Mouse (Mus musculus) kidney, postnatal 0 days (tissue): ENCODE results near the gene P2ry6. TPM values are rescaled to one million over a fixed set of nuclear protein-coding genes. Genes with fewer than 3 reads are reported as not detected.

ENCODE experiments used
- ATAC-seq: fragments of 200-750 bp; cut with Nextera tagmentation; replicated peaks from 2 replicates; pipeline ENCODE4 v1.8.0; 2017; ENCODE audit warnings: low read depth, moderate number of reproducible peaks, moderate TSS enrichment, moderate library complexity; ENCODE audit not compliant: low FRiP score
- DNase-seq: peaks from one replicate; pipeline ENCODE4 v3.0.0-alpha.2; 2016; ENCODE audit warnings: low spot score
- H3K27ac ChIP-seq: fragments of 300-500 bp; sonication (generic); 2 replicates; pipeline ENCODE4 v1.5.1; 2014; ENCODE audit warnings: mild to moderate bottlenecking
- H3K27me3 ChIP-seq: fragments of 300-500 bp; sonication (generic); 2 replicates; pipeline ENCODE4 v1.6.1; 2014; ENCODE audit warnings: low read length, mixed read lengths; ENCODE audit not compliant: insufficient read depth
- H3K36me3 ChIP-seq: fragments of 300-500 bp; sonication (generic); 2 replicates; pipeline ENCODE4 v1.6.1; 2014; ENCODE audit warnings: low read length, mixed read lengths; ENCODE audit not compliant: insufficient read depth
- H3K4me1 ChIP-seq: fragments of 300-500 bp; sonication (generic); replicated peaks from 2 replicates; pipeline ENCODE4 v1.6.1; 2014; ENCODE audit warnings: antibody characterized with exemption, low read length, mixed read lengths; ENCODE audit not compliant: insufficient read depth
- H3K4me2 ChIP-seq: fragments of 300-500 bp; sonication (generic); 2 replicates; pipeline ENCODE4 v1.6.1; 2014; ENCODE audit warnings: mild to moderate bottlenecking, low read length, moderate library complexity, mixed read lengths
- H3K4me3 ChIP-seq: fragments of 300-500 bp; sonication (generic); replicated peaks from 2 replicates; pipeline ENCODE4 v1.5.1; 2014; ENCODE audit warnings: low read depth, low read length
- H3K9ac ChIP-seq: fragments of 300-500 bp; sonication (generic); 2 replicates; pipeline ENCODE4 v1.6.1; 2014; ENCODE audit warnings: low read depth, low read length
- H3K9me3 ChIP-seq: fragments of 300-500 bp; sonication (generic); replicated peaks from 2 replicates; pipeline ENCODE4 v1.6.1; 2016; ENCODE audit warnings: low read length, inconsistent platforms, mixed read lengths
- CTCF ChIP-seq: IDR thresholded peaks from 2 replicates; pipeline ENCODE4 v1.5.1; 2016; ENCODE audit warnings: antibody characterized with exemption, low read depth, mild to moderate bottlenecking, moderate library complexity
- WGBS: fragments of 180-500 bp; shearing (Covaris S2); extraction: QIAGEN DNeasy Blood & Tissue Kit; methylation state at CpG from one replicate; pipeline ENCODE4 v1.1.7; 2014; 5-methylcytosine and 5-hydroxymethylcytosine counted together
- polyA plus RNA-seq: library from polyadenylated mRNA; unstranded; fragments of >200 nt; fragmentation: Nextera tagmentation; extraction: Ambion mirVana; gene quantifications from 2 replicates; pipeline ENCODE4 v1.2.1, GENCODE M21; 2015

Gene P2ry6
- polyA plus RNA-seq, 1 experiment from 2014 or later, result 5.0 TPM

DNA sequence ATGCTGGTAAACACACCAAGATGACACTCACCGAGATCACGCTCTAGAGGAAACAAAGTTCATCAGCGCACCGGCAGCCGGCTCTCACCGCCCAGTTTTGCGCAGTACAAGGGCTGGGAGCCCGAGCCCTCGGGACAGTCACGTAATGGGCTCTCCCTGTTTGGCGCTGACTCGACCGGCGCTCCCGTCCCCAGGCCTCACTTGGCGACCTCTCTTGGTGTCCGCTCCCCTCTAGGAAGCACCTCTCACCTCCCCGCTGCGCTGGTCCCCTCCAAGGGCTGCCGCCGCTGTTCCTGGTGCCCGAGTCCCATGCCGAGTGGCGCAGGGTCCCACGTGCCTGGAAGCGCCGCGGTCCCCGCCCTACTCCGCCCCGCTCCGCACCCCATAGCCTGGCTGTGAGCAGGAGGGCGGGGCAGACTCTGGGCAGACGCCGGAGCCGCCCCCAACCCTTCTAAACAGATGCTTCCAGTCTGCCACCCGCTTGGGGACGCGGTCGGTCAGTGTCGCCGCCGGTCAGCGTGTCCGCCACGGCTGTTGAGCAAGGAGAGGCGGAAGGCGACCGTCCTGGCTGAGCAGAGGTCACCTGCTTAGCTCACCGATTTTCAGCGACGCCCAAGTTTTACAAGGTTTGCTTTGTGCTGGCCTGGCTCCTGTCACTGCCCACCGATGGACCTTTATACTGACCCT lies 37.4 kb upstream of the P2ry6 start:
- Histone ChIP-seq H3K9me3 (no peaks in the 10 kb centered on the region), H3K4me3 (peak overlapping the region; percentile 45), H3K4me2 (peak overlapping the region; percentile 97), H3K27ac (peak overlapping the region; percentile 42), H3K9ac (peak overlapping the region; percentile 63), H3K36me3 (no peaks in the 10 kb centered on the region), H3K27me3 (0 out of 2 replicates have a peak, but pooled peaks cover 4% of the 10 kb centered on the region), H3K4me1 (peaks cover 8% of the 10 kb centered on the region; the same call in 1 of the 2 replicates)
- ATAC-seq (peak; percentile 91), DNase-seq (peak; percentile 82)
- no peak for TF ChIP-seq CTCF
- WGBS, result under 1% methylated on average over 53 of the region's 53 CpGs

- Histone ChIP-seq H3K27me3 (0 out of 2 replicates have a peak, but pooled peaks cover 4% of the 10 kb centered on the region), H3K9me3 (no peaks in the 10 kb centered on the region), H3K36me3 (no peaks in the 10 kb centered on the region), H3K4me2 (peak overlapping the region; percentile 97; the same call in 1 of the 2 replicates), H3K4me1 (peaks cover 8% of the 10 kb centered on the region; the same call in 1 of the 2 replicates), H3K9ac (no peak overlapping the region), H3K27ac (no peak overlapping the region), H3K4me3 (no peak overlapping the region)
- no peak for ATAC-seq
- WGBS, result 60% methylated on average over 3 of the region's 3 CpGs
- no peak for TF ChIP-seq CTCF
- no peak for DNase-seq
Observed at GRCm38 (mm10) chr7:101010741-101011140, 36.3 kb upstream of the P2ry6 start.

- Histone ChIP-seq H3K27ac (no peak overlapping the region), H3K36me3 (no peaks in the 10 kb centered on the region), H3K4me3 (no peak overlapping the region), H3K27me3 (no peaks in the 10 kb centered on the region), H3K9me3 (no peaks in the 10 kb centered on the region), H3K4me1 (0 out of 2 replicates have a peak, but pooled peaks cover under 1% of the 10 kb centered on the region), H3K9ac (no peak overlapping the region), H3K4me2 (no peak overlapping the region)
- ATAC-seq, result no peak
- 81% methylated on average over 2 of the region's 2 CpGs for WGBS
- no peak for DNase-seq
- no peak for TF ChIP-seq CTCF
Observed at GRCm38 (mm10) chr7:101006201-101006600, 31.8 kb upstream of the P2ry6 start.

DNA sequence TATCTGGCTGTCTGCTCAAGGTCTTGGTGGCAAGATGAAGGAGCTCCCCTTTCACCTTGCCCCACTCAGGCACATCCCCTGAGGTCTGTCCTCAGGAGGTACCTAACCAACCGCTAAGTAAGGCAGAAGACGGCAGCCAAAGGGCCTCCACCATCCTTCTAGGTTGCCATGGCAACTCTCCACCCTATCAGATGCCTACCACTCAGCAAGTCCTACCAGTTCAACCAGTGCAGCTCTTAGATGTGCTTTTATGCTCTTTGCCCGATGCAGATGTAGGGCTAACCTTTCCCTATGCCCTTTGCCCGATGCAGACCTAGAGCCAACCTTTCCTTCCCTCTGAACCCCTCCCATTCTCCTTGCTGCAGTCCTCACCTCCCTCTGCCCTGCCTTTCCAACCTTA lies 30.7 kb upstream of the P2ry6 start:
- no peaks in the 10 kb centered on the region for H3K9me3 ChIP-seq
- WGBS, result 65% methylated on average over 4 of the region's 4 CpGs
- H3K4me2 ChIP-seq, result no peak overlapping the region
- no peaks in the 10 kb centered on the region for H3K4me1 ChIP-seq
- H3K4me3 ChIP-seq, result no peak overlapping the region
- no peak overlapping the region for H3K9ac ChIP-seq
- no peaks in the 10 kb centered on the region for H3K27me3 ChIP-seq
- TF ChIP-seq CTCF, result no peak
- DNase-seq (no peak), ATAC-seq (no peak)
- no peaks in the 10 kb centered on the region for H3K36me3 ChIP-seq
- H3K27ac ChIP-seq, result no peak overlapping the region

GRCm38 (mm10) chr7:101003442-101004326 lies 29.2 kb upstream of the P2ry6 start:
- Histone ChIP-seq H3K9ac (no peak overlapping the region), H3K9me3 (no peaks in the 10 kb centered on the region), H3K4me1 (no peaks in the 10 kb centered on the region), H3K4me2 (no peak overlapping the region), H3K4me3 (no peak overlapping the region), H3K27me3 (no peaks in the 10 kb centered on the region), H3K27ac (no peak overlapping the region), H3K36me3 (no peaks in the 10 kb centered on the region)
- no peak for DNase-seq
- TF ChIP-seq CTCF, result no peak
- WGBS, result 69% methylated on average over 11 of the region's 11 CpGs
- ATAC-seq, result no peak

DNA sequence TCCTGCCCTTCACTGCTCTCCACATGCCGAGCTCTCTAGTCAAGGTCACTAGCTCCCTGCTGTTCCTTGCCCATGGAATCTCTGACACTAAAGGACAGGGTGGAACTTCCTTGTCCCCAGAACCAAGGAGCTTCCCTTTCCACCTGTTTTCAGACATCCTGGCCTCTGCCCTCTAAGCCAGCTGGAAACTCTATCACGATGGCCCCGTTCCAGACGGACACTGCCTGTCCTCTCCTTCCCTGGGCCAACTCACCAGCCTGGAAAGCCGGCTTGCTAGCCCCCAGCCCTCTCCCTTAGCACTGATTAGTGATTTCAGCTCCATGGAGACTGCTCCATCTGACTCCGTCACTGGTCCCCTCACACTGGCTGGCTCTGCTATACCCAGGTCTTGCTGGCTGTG lies 27.8 kb upstream of the P2ry6 start:
- ATAC-seq (no peak), DNase-seq (no peak)
- Histone ChIP-seq H3K9ac (no peak overlapping the region), H3K4me1 (no peaks in the 10 kb centered on the region), H3K4me2 (no peak overlapping the region), H3K36me3 (no peaks in the 10 kb centered on the region), H3K9me3 (no peaks in the 10 kb centered on the region), H3K27ac (no peak overlapping the region), H3K4me3 (no peak overlapping the region), H3K27me3 (no peaks in the 10 kb centered on the region)
- no peak for TF ChIP-seq CTCF
- 59% methylated on average over 6 of the region's 6 CpGs for WGBS
